ENCODE assay signal across 8 mouse cellular contexts in genomic region chr8:79029396-79030325, GRCm38 (mm10). TPM values are rescaled to one million over a fixed set of nuclear protein-coding genes. Genes with fewer than 3 reads are reported as not detected.
DNase-seq lines count a peak whose midpoint lies in the region; ATAC-seq and TF ChIP-seq lines count a peak whose summit lies in the region.

No protein-coding gene starts in this region.

- peak; percentile 68 for ATAC-seq in Patski
- peak; percentile 81 for ATAC-seq in hindbrain, embryonic 15.5 days (ENCODE audit: low FRiP score, low read depth)

- H3K36me3 ChIP-seq in hindbrain, embryonic 15.5 days = no peaks in the 10 kb centered on the region

- H3K4me1 ChIP-seq in hindbrain, embryonic 15.5 days (replicated peaks) = peaks cover 33% of the 10 kb centered on the region

- peak; percentile 38 for DNase-seq in Patski (ENCODE audit: low read depth, low spot score)
- peak; percentile 75 for DNase-seq in cerebellum, adult 9-11 months
- peak; percentile 50 to 59 for DNase-seq in frontal cortex, postnatal 25 days (ENCODE audit: low spot score in 2 of 2)
- peak; percentile 69 to 72 for DNase-seq in left cerebral cortex, adult 2 months (ENCODE audit: extremely low spot score in 1 of 2, low spot score in 2 of 2)
- peak; percentile 81 to 88 for DNase-seq in lung, postnatal 4 days
- DNase-seq in right cerebral cortex, adult 2 months (ENCODE audit: low spot score in 2 of 2) = peak; percentile 65 to 72
- peak; percentile 70 for DNase-seq in urinary bladder, postnatal 25 days (ENCODE audit: low spot score)

- intact Hi-C loops in left cerebral cortex, adult 2 months (cut with DNase I) = loop anchor here (1.0 to 5.0 kb wide), 5 partner anchors 48 to 368 kb away; partner anchors contain the start of genes Lsm6, Mmaa and Smad1

- no peaks in the 10 kb centered on the region for H3K9me3 ChIP-seq in hindbrain, embryonic 15.5 days

- no peak for TF ChIP-seq CTCF in Patski (IDR thresholded peaks at IDR 0.05)
- no peak for TF ChIP-seq CTCF in left cerebral cortex, adult 2 months (IDR thresholded peaks at IDR 0.05)

- under 1% methylated on average over 67 of the region's 99 CpGs for WGBS in hindbrain, embryonic 15.5 days

- H3K9ac ChIP-seq in hindbrain, embryonic 15.5 days = peak overlapping the region; percentile 99

- H3K4me2 ChIP-seq in hindbrain, embryonic 15.5 days = peak overlapping the region; percentile 92

- H3K4me3 ChIP-seq in hindbrain, embryonic 15.5 days = peak overlapping the region; percentile 98
- H3K4me3 ChIP-seq in left cerebral cortex, adult 2 months = peak overlapping the region; percentile 98

- peak overlapping the region; percentile 100 for H3K27ac ChIP-seq in hindbrain, embryonic 15.5 days (replicated peaks)
- peak overlapping the region; percentile 96 for H3K27ac ChIP-seq in left cerebral cortex, adult 2 months

- H3K27me3 ChIP-seq in Patski = no peaks in the 10 kb centered on the region
- no peaks in the 10 kb centered on the region for H3K27me3 ChIP-seq in hindbrain, embryonic 15.5 days

- CTCF ChIA-PET in Patski (lab: Charles Lee) = no interaction called here

- POLR2A ChIA-PET in Patski (lab: Charles Lee) = interaction anchor here (0.7 to 1.0 kb wide), 3 partner anchors 11 to 1536 kb away, joined by 3 to 4 read pairs (median 3); no protein-coding TSS in a partner anchor

- in situ Hi-C loops in Patski (cut with MboI; ENCODE audit: low pct_unique_long_range_greater_than_20kb) = loop anchor here (5.0 to 25.0 kb wide), 2 partner anchors 263 to 558 kb away; partner anchors contain the start of gene Mmaa

RNA-seq across cellular contexts. Expression of gene Zfp827, which starts 1.4 kb away (rescaled TPM):
- polyA plus RNA-seq in Patski (2021) = 24.1 TPM
- 10.5 and 11.0 TPM in 2 replicates for polyA plus RNA-seq in hindbrain, embryonic 15.5 days (2015; fragmentation: Nextera tagmentation; extraction: Ambion mirVana)
- total RNA-seq in left cerebral cortex, adult 2 months (2021) = 10 to 100 TPM; 43.3 to 44.1 TPM

Comparison
In these comparisons a context has a peak if more than half of its experiments do, and no peak if none do; other contexts are left out.
1. Peak in every context shown above with its lines: DNase-seq, ATAC-seq, H3K4me3 ChIP-seq and H3K27ac ChIP-seq.